12 mouse cellular contexts compared by ENCODE assay signal in genomic region chr4:149399331-149399910, GRCm38 (mm10). TPM values are rescaled to one million over a fixed set of nuclear protein-coding genes. Genes with fewer than 3 reads are reported as not detected.
DNase-seq lines count a peak whose midpoint lies in the region; ATAC-seq and TF ChIP-seq lines count a peak whose summit lies in the region.
"Had no signal": no experiment of that assay in that cellular context is flagged by ENCODE, and none has a peak within 500 bp of the region (broad histone marks: within the 10 kb centered on the region; RNA-seq: fewer than 3 reads in every experiment).

No protein-coding gene starts in this region.

- H3K4me2 ChIP-seq in kidney, postnatal 0 days (ENCODE audit: low read length) = no peak overlapping the region
- H3K4me2 ChIP-seq in heart, embryonic 16.5 days (ENCODE audit: low read depth, low read length) = peak overlapping the region; percentile 56
- H3K4me2 ChIP-seq in liver, embryonic 16.5 days (ENCODE audit: low read depth, low read length) = no peak overlapping the region
- H3K4me2 ChIP-seq: limb, embryonic 15.5 days had no signal

- peaks cover 8% of the 10 kb centered on the region; the same call in 1 of the 2 replicates for H3K36me3 ChIP-seq in kidney, postnatal 0 days (ENCODE audit: insufficient read depth, low read length)
- H3K36me3 ChIP-seq in heart, embryonic 16.5 days (ENCODE audit: control insufficient read depth, insufficient read depth) = peaks cover 7% of the 10 kb centered on the region
- no peaks in the 10 kb centered on the region; the same call in 1 of the 2 replicates for H3K36me3 ChIP-seq in liver, embryonic 16.5 days (ENCODE audit: control insufficient read depth, insufficient read depth)

- no peaks in the 10 kb centered on the region for H3K9me3 ChIP-seq in kidney, postnatal 0 days (replicated peaks; ENCODE audit: low read length)
- H3K9me3 ChIP-seq in heart, embryonic 16.5 days (replicated peaks; ENCODE audit: control insufficient read depth, low read length) = no peaks in the 10 kb centered on the region
- no peaks in the 10 kb centered on the region for H3K9me3 ChIP-seq in liver, embryonic 16.5 days (replicated peaks; ENCODE audit: control insufficient read depth, low read length)
- H3K9me3 ChIP-seq: limb, embryonic 15.5 days had no signal

- no peak overlapping the region; the same call in 1 of the 2 replicates for H3K27ac ChIP-seq in kidney, postnatal 0 days
- peak overlapping the region; percentile 91 for H3K27ac ChIP-seq in heart, embryonic 16.5 days (ENCODE audit: low read length)
- H3K27ac ChIP-seq in liver, embryonic 16.5 days (ENCODE audit: low read length) = no peak overlapping the region
- no peak overlapping the region for H3K27ac ChIP-seq in cerebellum, adult 2 months (ENCODE audit: insufficient read depth, low read length)
- H3K27ac ChIP-seq: limb, embryonic 15.5 days had no signal

- 0 out of 2 replicates have a peak overlapping the region, but pooled peaks have one; percentile 15 for H3K9ac ChIP-seq in kidney, postnatal 0 days (ENCODE audit: low read depth, low read length)
- peak overlapping the region; percentile 63 for H3K9ac ChIP-seq in heart, embryonic 16.5 days (ENCODE audit: low read length)
- no peak overlapping the region for H3K9ac ChIP-seq in liver, embryonic 16.5 days (ENCODE audit: low read depth, low read length)
- H3K9ac ChIP-seq: limb, embryonic 15.5 days had no signal

- no peak overlapping the region for H3K4me3 ChIP-seq in kidney, postnatal 0 days (replicated peaks; ENCODE audit: low read depth, low read length)
- peak overlapping the region; percentile 24 for H3K4me3 ChIP-seq in heart, embryonic 16.5 days (ENCODE audit: low read length)
- no peak overlapping the region for H3K4me3 ChIP-seq in liver, embryonic 16.5 days (ENCODE audit: low read depth, low read length)
- H3K4me3 ChIP-seq in cerebellum, adult 2 months (replicated peaks; ENCODE audit: insufficient read depth, low read depth, low read length) = no peak overlapping the region
- H3K4me3 ChIP-seq: erythroblast, embryonic 14.5 days; limb, embryonic 15.5 days had no signal

- no peaks in the 10 kb centered on the region for H3K27me3 ChIP-seq in kidney, postnatal 0 days (ENCODE audit: insufficient read depth, low read length)
- H3K27me3 ChIP-seq in heart, embryonic 16.5 days (ENCODE audit: control insufficient read depth, insufficient read depth, low read length) = no peaks in the 10 kb centered on the region
- no peaks in the 10 kb centered on the region for H3K27me3 ChIP-seq in liver, embryonic 16.5 days (ENCODE audit: control insufficient read depth, insufficient read depth, low read depth, low read length)
- no peaks in the 10 kb centered on the region for H3K27me3 ChIP-seq in cerebellum, adult 2 months (ENCODE audit: control insufficient read depth, insufficient read depth, low read length)
- H3K27me3 ChIP-seq: limb, embryonic 15.5 days had no signal

- H3K4me1 ChIP-seq in kidney, postnatal 0 days (replicated peaks; ENCODE audit: insufficient read depth, low read length) = peaks cover 17% of the 10 kb centered on the region
- H3K4me1 ChIP-seq in heart, embryonic 16.5 days (ENCODE audit: control insufficient read depth, insufficient read depth, low read length) = peaks cover 77% of the 10 kb centered on the region
- H3K4me1 ChIP-seq in liver, embryonic 16.5 days (ENCODE audit: control insufficient read depth, low read depth, low read length) = peaks cover 29% of the 10 kb centered on the region
- H3K4me1 ChIP-seq in cerebellum, adult 2 months (ENCODE audit: control insufficient read depth, insufficient read depth, low read length) = peaks cover 51% of the 10 kb centered on the region

- ATAC-seq in kidney, postnatal 0 days (replicated peaks; ENCODE audit: low FRiP score, low read depth) = no peak
- peak; percentile 89 for ATAC-seq in common myeloid progenitor, adult 5-6 weeks (replicated peaks; ENCODE audit: low read depth, poor library complexity, severe bottlenecking)
- ATAC-seq in heart, embryonic 16.5 days (replicated peaks; ENCODE audit: extremely low read depth, insufficient read depth, low FRiP score) = peak; percentile 88
- ATAC-seq in liver, embryonic 16.5 days (ENCODE audit: low read depth) = peak; percentile 86

- DNase-seq in kidney, postnatal 0 days (ENCODE audit: low spot score) = no peak
- DNase-seq in kidney, adult 11 months = no peak
- DNase-seq in right cerebral cortex, postnatal 25 days = no peak
- DNase-seq in cerebellum, adult 2 months = no peak
- DNase-seq in urinary bladder, adult 18-20 months (ENCODE audit: low spot score in 2 of 2) = no peak
- DNase-seq: kidney, postnatal 10 days had no signal

- no peak for TF ChIP-seq POLR2A in cerebellum, adult 2 months (IDR thresholded peaks at IDR 0.05; ENCODE audit: borderline replicate concordance, insufficient read depth, low read length)

- no peak for TF ChIP-seq CTCF in kidney, postnatal 0 days (IDR thresholded peaks at IDR 0.05; ENCODE audit: low read depth)
- no peak for TF ChIP-seq CTCF in cerebellum, adult 2 months (IDR thresholded peaks at IDR 0.05; ENCODE audit: borderline replicate concordance, insufficient read depth, low read depth, low read length)

- WGBS in kidney, postnatal 0 days = 64% methylated on average over 4 of the region's 4 CpGs
- 26% methylated on average over 4 of the region's 4 CpGs for WGBS in heart, embryonic 16.5 days
- 37% methylated on average over 4 of the region's 4 CpGs for WGBS in liver, embryonic 16.5 days (ENCODE audit: insufficient replicate concordance)
- WGBS in cerebellum, adult 2 months = 65% methylated on average over 4 of the region's 4 CpGs

RNA-seq across cellular contexts. Expression of gene Ube4b, which starts 27.1 kb away (rescaled TPM):
- 26.9 and 28.8 TPM in 2 replicates for polyA plus RNA-seq in kidney, postnatal 0 days (2015; fragmentation: Nextera tagmentation; extraction: Ambion mirVana)
- 48.4 and 55.1 TPM in 2 replicates for total RNA-seq in common myeloid progenitor, adult 5-6 weeks (2017)
- 29.9 and 32.5 TPM in 2 replicates for polyA plus RNA-seq in heart, embryonic 16.5 days (2015; fragmentation: Nextera tagmentation; extraction: Ambion mirVana)
- polyA plus RNA-seq in liver, embryonic 16.5 days (2015; fragmentation: Nextera tagmentation; extraction: Ambion mirVana) = 9.2 and 10.3 TPM in 2 replicates
- 123 and 132 TPM in 2 replicates for polyA plus RNA-seq in cerebellum, adult 2 months (2012; rRNA removed)

RNA-seq across cellular contexts. Expression of gene Rbp7, which starts 55.4 kb away (rescaled TPM):
- 1.3 TPM in 2 replicates for polyA plus RNA-seq in kidney, postnatal 0 days (2015; fragmentation: Nextera tagmentation; extraction: Ambion mirVana)
- total RNA-seq in common myeloid progenitor, adult 5-6 weeks (2017) = not detected in 2 replicates
- polyA plus RNA-seq in heart, embryonic 16.5 days (2015; fragmentation: Nextera tagmentation; extraction: Ambion mirVana) = 13.0 and 14.6 TPM in 2 replicates
- polyA plus RNA-seq in liver, embryonic 16.5 days (2015; fragmentation: Nextera tagmentation; extraction: Ambion mirVana) = 0.14 TPM in 1 of 2 replicates, not detected in the other
- 0.54 and 0.74 TPM in 2 replicates for polyA plus RNA-seq in cerebellum, adult 2 months (2012; rRNA removed)
- total RNA-seq: neutrophil, adult 5-6 weeks had no signal
- polyA plus RNA-seq: erythroblast, embryonic 14.5 days had no signal
